Mouse (Mus musculus) megakaryocyte, embryonic 14.5 days (primary cell): ENCODE data around the gene Gm43720.

Experiments used
- FLI1 ChIP-seq: IDR thresholded peaks from 2 replicates; pipeline ENCODE4 v1.6.1; 2012; ENCODE audit warnings: low read length, inconsistent platforms, mixed read lengths
- GATA1 ChIP-seq: IDR thresholded peaks from 3 replicates; pipeline ENCODE4 v1.6.1; 2012; ENCODE audit warnings: mixed read lengths, low read length, inconsistent platforms, borderline replicate concordance

GRCm38 (mm10) chr5:138264207-138264578 lies 15.6 kb downstream of the Gm43720 start:
- TF ChIP-seq GATA1 (no peak), FLI1 (no peak)
